Mouse (Mus musculus) bone marrow macrophage, adult 2 months (primary cell): Measurements from ENCODE around the gene Cyp2w1. TPM values are rescaled to one million over a fixed set of nuclear protein-coding genes. Genes with fewer than 3 reads are reported as not detected.

Experiments
- H3K27ac ChIP-seq: 2 replicates; pipeline ENCODE4 v1.5.1; 2012; ENCODE audit warnings: low read depth, low read length; ENCODE audit not compliant: insufficient read depth
- H3K4me1 ChIP-seq: 2 replicates; pipeline ENCODE4 v1.6.1; 2012; ENCODE audit warnings: low read length; ENCODE audit not compliant: control insufficient read depth, insufficient read depth
- H3K4me3 ChIP-seq: 2 replicates; pipeline ENCODE4 v1.5.1; 2012; ENCODE audit warnings: mild to moderate bottlenecking, low read length, moderate library complexity; ENCODE audit not compliant: insufficient read depth
- CTCF ChIP-seq: IDR thresholded peaks from 2 replicates; pipeline ENCODE4 v1.5.1; 2012; ENCODE audit warnings: low read depth, mild to moderate bottlenecking, low read length, moderate library complexity
- POLR2A ChIP-seq: IDR thresholded peaks from 2 replicates; pipeline ENCODE4 v1.6.1; 2012; ENCODE audit warnings: mild to moderate bottlenecking, low read depth, low read length, borderline replicate concordance
- polyA plus RNA-seq: library from polyadenylated mRNA; stranded (reverse); fragments of >200 nt; gene quantifications from 2 replicates; pipeline ENCODE4 v1.2.4, GENCODE M21; 2012; ENCODE audit not compliant: missing spikeins, insufficient read depth, insufficient read length

The Cyp2w1 gene
- polyA plus RNA-seq, 1 experiment, result not detected

DNA sequence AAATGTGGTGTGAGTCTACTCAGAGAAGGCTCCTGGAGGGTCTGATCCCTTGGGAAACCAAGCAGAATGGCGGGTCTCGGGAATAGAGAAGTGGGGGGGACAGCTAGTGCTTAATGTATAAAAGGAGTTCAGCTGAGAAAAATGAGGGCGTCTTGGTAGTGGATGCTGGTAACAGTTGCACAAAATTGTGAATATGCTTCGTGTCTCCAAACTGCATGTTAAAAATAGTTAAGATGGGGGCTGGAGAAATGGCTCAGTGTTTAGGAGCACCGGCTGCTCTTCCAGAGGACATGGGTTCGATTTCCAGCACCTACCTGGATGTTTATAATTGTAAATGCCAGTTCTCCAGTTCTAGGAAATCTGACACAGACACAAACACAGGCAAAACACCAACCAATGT lies 31.1 kb upstream of the Cyp2w1 start:
- TF ChIP-seq CTCF (no peak), POLR2A (no peak)

DNA sequence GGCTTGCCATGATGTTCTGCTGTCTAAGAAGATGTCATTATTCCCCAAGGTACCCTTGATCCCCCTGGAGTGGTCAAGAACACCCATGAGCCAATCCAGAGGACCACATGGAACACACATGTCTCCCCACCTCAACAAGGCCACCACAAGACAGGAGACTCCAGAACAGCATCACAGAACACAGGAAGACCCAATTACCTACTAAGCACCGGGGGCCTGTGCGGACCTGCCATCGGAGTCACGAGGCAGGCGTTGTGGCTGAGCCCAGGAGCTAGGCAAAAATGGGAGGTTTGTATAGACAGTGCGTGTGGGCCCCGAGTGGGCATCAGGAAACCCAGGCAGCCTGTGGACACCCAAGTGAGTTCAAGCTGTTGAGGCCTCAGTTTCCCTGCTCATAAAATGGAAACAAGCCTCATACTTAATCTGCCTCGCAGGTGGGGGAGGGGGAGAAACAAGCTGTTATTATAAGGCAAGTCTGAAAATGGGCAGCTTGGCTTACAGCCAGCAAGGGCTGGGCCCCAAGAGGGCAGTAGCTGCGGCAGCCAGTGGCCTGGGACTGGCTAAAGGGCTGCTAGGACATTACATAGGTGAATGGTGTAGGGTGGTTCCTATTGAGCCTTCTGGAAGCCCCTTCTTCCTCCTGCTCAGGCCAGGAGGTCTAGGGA lies 29.0 kb upstream of the Cyp2w1 start:
- TF ChIP-seq POLR2A, result no peak
- no peak for TF ChIP-seq CTCF
- H3K4me3 ChIP-seq, result peak overlapping the region; percentile 83
- H3K4me1 ChIP-seq, result peaks cover 46% of the 10 kb centered on the region
- peak overlapping the region; percentile 86 for H3K27ac ChIP-seq

More for the DNA sequence above, 31.1 kb upstream of the Cyp2w1 start:
- Histone ChIP-seq H3K27ac (no peak overlapping the region), H3K4me1 (peaks cover 27% of the 10 kb centered on the region), H3K4me3 (no peak overlapping the region)

GRCm38 (mm10) chr5:139324045-139324491 lies 28.3 kb upstream of the Cyp2w1 start:
- Histone ChIP-seq H3K4me1 (peaks cover 48% of the 10 kb centered on the region), H3K27ac (peak overlapping the region; percentile 86), H3K4me3 (peak overlapping the region; percentile 83)
- TF ChIP-seq POLR2A, result no peak
- no peak for TF ChIP-seq CTCF

- TF ChIP-seq CTCF (no peak), POLR2A (0 out of 2 replicates have a peak, but pooled peaks have one; percentile 4)
- Histone ChIP-seq H3K27ac (peak overlapping the region; percentile 86), H3K4me3 (peak overlapping the region; percentile 83), H3K4me1 (peaks cover 46% of the 10 kb centered on the region)
Measured at GRCm38 (mm10) chr5:139324691-139325394, 27.6 kb upstream of the Cyp2w1 start.

GRCm38 (mm10) chr5:139325395-139325966 lies 26.9 kb upstream of the Cyp2w1 start, which contains the start of gene Adap1:
Adap1 (minus strand) TSS chr5:139325622.
- peaks cover 46% of the 10 kb centered on the region for H3K4me1 ChIP-seq
- peak within 1 kb of the TSS; percentile 86 for H3K27ac ChIP-seq
- TF ChIP-seq POLR2A (no peak), CTCF (no peak)
- H3K4me3 ChIP-seq, result peak within 1 kb of the TSS; percentile 83

- peaks cover 46% of the 10 kb centered on the region for H3K4me1 ChIP-seq
- H3K4me3 ChIP-seq, result no peak overlapping the region
- H3K27ac ChIP-seq, result no peak overlapping the region; the same call in 1 of the 2 replicates
- no peak for TF ChIP-seq CTCF
- no peak for TF ChIP-seq POLR2A
Measured at GRCm38 (mm10) chr5:139326111-139326696, 26.2 kb upstream of the Cyp2w1 start.

DNA sequence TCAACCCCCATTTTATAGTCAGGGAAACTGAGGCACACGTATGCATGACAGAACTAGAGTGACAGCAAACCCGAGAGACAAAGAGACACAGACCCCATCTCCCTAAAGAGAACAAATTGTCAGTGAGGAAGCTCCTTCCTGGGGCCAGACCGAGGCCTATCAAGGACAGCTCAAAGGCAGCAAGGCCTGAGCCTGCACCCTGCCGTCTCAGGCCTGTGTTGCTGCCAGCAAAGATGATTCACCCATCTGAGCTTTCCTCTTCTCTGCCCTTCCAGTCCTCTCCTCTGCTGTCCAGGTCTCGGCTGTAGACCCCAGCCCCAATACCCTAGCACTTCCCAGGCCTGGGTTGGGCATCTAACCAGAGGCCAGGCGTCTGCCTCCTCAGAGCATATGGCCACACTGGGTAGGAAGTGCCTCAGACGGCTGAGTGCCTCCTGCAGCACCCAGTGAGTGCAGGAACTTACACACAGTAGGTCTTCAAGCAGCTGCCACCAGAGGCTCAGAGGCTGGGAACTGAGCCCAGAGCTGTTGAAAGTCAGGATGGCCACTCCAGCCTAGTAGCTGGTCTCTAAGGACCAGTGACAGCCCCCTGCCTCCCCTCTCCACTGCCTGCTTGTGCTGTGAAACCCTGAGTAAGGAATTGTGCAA lies 25.3 kb upstream of the Cyp2w1 start:
- Histone ChIP-seq H3K4me1 (peaks cover 46% of the 10 kb centered on the region), H3K4me3 (no peak overlapping the region), H3K27ac (peak overlapping the region; percentile 74)
- no peak for TF ChIP-seq POLR2A
- no peak for TF ChIP-seq CTCF

DNA sequence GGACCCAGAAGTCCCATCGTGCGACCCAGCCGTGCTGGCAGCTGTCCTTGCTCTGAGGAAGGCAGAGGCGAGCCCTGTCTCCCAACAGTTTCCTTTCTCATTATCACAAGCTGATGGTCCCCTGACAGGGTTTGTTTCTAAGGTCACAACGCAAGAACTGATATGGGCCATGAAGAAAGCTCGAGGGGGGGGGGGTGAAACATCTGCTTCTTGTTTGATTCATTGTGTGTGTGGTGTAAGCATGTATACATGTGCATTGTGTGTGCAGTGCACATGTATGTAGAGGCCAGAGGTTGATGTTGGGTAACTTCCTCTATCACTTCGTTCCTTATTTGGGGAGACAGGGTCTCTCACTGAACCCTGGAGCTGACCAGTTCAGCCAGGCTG lies 24.8 kb upstream of the Cyp2w1 start:
- Histone ChIP-seq H3K4me3 (no peak overlapping the region), H3K4me1 (peaks cover 41% of the 10 kb centered on the region), H3K27ac (peak overlapping the region; percentile 74)
- TF ChIP-seq POLR2A, result no peak
- no peak for TF ChIP-seq CTCF

DNA sequence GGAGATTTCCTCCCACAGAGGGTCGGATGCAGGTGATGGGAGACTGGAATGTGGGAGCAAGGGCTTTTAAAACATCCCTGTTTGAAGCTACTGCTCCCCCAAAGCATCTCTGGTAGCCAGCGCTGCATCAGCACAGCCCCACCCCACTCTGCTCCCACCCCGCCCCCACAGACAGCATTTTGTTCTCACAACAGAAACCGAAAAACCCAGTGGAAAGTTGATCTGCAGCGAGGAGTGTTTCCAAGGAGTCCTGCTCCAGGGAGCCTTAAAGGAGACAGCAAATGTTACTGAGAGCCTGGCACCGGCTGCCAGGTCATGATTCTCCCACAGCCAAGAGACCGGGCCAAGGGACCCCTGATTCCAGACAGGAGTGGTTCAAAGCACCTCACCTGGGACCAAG lies 21.7 kb upstream of the Cyp2w1 start:
- Histone ChIP-seq H3K4me1 (peaks cover 27% of the 10 kb centered on the region), H3K4me3 (no peak overlapping the region), H3K27ac (no peak overlapping the region)
- TF ChIP-seq POLR2A (no peak), CTCF (no peak)
